Mouse (Mus musculus) cerebellum, adult 9-11 months (tissue): Measurements from ENCODE around the gene Zdhhc14.
A peak's percentile ranks its signal among the peaks of the same experiment; 100 is the strongest.
"Not testable (repeated sequence)": the region's sequence is repeated elsewhere in the genome, so short reads cannot be mapped to it uniquely, and the experiment has no call there.

ENCODE experiments used
- DNase-seq: peaks from one replicate; pipeline ENCODE4 v3.0.0; 2022

Zdhhc14 gene

GRCm38 (mm10) chr17:5612236-5612635 lies 119.9 kb downstream of the Zdhhc14 start:
- DNase-seq, result no peak

- DNase-seq, result no peak
These were observed 122.5 kb downstream of the Zdhhc14 start for GRCm38 (mm10) chr17:5614771-5615318.

DNA sequence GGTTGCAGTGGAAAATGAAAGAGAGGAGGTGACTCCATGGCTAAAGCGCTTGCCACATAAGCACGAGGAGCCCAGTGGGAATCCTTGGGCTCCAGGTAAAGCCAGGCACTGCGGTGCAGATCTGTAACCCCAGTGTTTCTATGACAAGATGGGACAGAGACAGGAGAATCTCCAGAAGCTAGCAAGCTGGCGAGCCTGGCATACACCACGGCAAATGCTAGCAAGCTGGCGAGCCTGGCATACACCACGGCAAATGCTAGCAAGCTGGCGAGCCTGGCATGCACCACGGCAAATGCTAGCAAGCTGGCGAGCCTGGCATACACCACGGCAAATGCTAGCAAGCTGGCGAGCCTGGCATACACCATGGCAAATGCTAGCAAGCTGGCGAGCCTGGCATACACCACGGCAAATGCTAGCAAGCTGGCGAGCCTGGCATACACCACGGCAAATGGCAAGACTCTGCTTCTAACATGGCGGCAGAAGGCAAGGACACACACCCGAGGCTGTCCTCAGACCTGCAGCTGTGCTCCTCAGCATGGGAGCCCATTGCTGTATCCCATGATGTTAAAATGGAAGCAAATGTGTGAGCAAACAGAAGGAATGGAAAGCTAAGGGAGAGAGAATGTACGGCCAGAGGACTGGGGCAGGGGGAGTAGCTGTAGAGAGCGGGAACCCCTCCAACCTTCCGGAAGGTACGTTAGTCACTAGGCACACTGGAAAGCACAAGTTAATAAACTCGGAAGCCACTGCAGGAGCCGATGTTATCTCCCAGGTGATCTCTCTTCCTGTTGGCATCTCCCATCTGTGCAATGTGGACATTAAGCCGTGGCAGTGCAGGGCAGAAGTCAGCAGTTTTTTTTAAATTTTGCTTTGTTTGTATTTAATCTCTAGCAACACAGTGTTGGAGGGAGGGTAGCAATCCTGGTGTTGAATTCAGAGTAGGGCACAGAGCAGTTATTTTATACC lies 129.6 kb downstream of the Zdhhc14 start:
- DNase-seq, result peak; percentile 89

GRCm38 (mm10) chr17:5622764-5623163 lies 130.4 kb downstream of the Zdhhc14 start:
- DNase-seq, result no peak

- peak; percentile 55 for DNase-seq
These were observed 130.8 kb downstream of the Zdhhc14 start for GRCm38 (mm10) chr17:5623181-5623580.

- not testable (repeated sequence) for DNase-seq
These were observed 132.5 kb downstream of the Zdhhc14 start for GRCm38 (mm10) chr17:5624815-5625214.

- no peak for DNase-seq
These were observed 134.0 kb downstream of the Zdhhc14 start for GRCm38 (mm10) chr17:5626402-5626801.

GRCm38 (mm10) chr17:5627664-5628063 lies 135.3 kb downstream of the Zdhhc14 start:
- no peak for DNase-seq

DNA sequence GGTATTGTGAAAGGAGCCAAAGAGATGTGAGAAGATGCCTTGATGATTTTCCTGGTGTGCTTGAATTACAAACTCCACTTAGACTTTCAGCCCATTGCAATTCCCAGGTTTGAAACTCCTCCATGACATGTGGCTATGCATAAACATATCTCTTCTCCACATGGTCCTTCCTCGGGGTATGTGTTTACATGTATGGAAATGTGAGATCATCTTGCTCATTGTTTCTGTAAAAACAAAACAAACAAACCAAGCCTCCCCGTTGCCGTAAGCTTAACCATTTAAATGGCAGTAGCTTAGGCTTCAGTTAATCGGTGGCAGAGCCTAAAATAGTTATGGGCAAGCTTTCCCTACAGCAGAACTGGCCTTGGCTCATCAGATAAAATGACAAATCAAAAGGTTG lies 137.3 kb downstream of the Zdhhc14 start:
- no peak for DNase-seq

GRCm38 (mm10) chr17:5635254-5635653 lies 142.9 kb downstream of the Zdhhc14 start:
- DNase-seq, result no peak

DNA sequence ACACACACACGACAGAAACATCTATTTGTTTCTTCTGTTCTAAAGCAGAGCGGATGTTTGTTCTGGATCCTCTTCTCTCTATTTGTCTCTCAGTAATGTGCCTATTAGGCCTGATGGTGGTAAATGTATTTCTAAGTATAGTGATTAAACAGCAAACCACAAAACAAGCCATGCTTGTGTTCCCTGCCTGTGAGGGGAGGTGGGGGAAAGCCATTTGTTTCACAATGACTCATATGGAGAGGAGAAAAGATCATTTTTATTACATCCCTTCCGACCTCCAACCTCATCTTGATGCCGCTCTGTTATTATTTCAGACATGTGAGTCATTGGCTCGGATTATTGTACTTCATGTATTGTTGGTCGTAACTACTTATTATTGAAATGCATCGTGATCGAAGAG lies 149.1 kb downstream of the Zdhhc14 start:
- no peak for DNase-seq

GRCm38 (mm10) chr17:5642918-5643721 lies 150.8 kb downstream of the Zdhhc14 start:
- DNase-seq, result peak; percentile 81

GRCm38 (mm10) chr17:5650124-5650523 lies 157.8 kb downstream of the Zdhhc14 start:
- no peak for DNase-seq

- no peak for DNase-seq
These were observed 158.3 kb downstream of the Zdhhc14 start for GRCm38 (mm10) chr17:5650642-5651041.

GRCm38 (mm10) chr17:5651551-5651950 lies 159.2 kb downstream of the Zdhhc14 start:
- DNase-seq, result no peak

GRCm38 (mm10) chr17:5653981-5654380 lies 161.6 kb downstream of the Zdhhc14 start:
- no peak for DNase-seq

GRCm38 (mm10) chr17:5655536-5655935 lies 163.2 kb downstream of the Zdhhc14 start:
- no peak for DNase-seq

- DNase-seq, result no peak
These were observed 168.1 kb downstream of the Zdhhc14 start for GRCm38 (mm10) chr17:5660317-5661080.

- DNase-seq, result no peak
These were observed 174.3 kb downstream of the Zdhhc14 start for GRCm38 (mm10) chr17:5666652-5667051.

DNA sequence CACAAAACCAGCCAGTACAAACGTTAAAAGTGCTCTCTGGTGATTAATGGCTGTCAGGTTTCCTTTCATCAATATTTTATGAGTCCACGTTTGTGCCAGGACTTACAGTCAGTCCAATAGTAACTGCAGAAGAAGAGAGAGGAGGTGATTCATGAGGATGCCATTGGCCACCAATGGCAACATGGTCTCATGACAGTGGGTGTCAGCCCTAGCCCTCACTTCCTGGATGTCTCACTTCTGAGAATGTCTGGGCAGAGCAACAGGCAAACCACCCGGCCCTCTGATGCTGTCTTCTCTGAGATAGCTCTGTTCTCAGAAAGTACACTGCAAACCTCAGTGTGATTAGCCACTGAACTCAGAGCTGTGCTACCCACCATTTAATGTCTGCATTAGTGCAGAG lies 176.1 kb downstream of the Zdhhc14 start:
- DNase-seq, result no peak

GRCm38 (mm10) chr17:5668981-5669380 lies 176.6 kb downstream of the Zdhhc14 start:
- no peak for DNase-seq

DNA sequence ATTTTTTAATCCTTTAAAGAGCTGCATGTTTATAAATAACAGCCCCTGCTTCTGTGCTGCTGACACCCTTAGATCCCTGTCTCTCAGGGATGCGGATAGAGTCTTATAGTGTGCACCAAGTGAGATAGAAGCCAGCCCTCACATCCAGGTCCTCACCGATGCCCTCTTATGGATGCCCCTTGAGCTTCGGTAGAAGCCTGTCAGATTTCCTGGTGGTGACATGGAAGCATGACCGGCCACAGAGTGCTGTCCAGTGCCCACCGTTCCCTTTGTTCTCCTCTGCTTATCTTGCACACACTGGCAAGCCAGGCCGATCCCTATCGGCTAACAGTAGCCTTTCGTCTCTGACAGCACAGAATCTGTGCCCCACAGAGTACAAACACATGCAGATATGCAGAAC lies 183.6 kb downstream of the Zdhhc14 start:
- no peak for DNase-seq

GRCm38 (mm10) chr17:5679315-5679714 lies 187.0 kb downstream of the Zdhhc14 start:
- DNase-seq, result no peak
